Comparison of ENCODE assay signal across 8 mouse cellular contexts in the genomic region with DNA sequence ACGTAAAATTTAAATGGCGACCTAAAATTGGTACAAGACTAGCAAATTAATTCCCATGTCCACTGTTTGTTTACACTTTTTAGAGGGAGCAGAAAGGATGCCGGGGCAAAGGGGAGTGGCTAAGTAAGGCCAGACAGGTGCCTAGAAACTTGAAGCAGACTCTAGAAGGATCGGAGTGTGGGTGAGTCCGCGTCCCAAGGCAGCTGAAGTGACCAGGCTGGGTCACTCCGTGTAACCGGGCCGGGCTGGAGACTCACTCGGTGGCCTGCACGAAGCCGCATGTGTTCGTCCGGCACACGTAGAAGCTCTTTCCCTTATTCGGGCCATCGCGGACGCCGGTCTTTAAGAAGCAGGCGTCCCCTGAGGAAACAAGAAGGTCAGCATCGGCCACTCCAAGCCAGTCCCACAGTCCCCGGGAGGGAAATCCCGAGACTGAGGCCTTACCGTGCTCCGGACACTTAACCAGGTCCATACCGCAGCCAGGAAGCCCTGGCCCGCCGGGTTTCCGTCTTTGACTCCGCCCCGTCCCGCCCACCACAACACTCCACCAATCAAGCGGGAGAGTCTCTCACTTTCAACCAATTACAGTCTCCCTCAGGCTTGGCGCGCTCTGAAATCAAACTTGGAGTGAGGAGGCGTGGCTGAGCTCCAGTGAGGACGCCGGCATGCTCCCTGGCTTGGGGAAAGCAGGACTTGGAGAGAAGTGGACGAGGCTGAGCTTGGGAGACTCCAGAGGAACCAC. TPM values are rescaled to one million over a fixed set of nuclear protein-coding genes. Genes with fewer than 3 reads are reported as not detected.
DNase-seq lines count a peak whose midpoint lies in the region; ATAC-seq lines count a peak whose summit lies in the region.

A gene (minus strand): TSS at position 488 of the 742 bp plus-strand sequence.

- intact Hi-C loops in left cerebral cortex, postnatal 14 days (cut with DNase I) = no loop called here

- H3K4me3 ChIP-seq in intestine, embryonic 14.5 days (ENCODE audit: low read depth, low read length) = peak within 1 kb of the TSS; percentile 79

- peak; percentile 98 for ATAC-seq in intestine, embryonic 14.5 days (replicated peaks; ENCODE audit: low FRiP score, low TSS enrichment, low read depth)

- peaks cover 10% of the 10 kb centered on the region; the same call in 1 of the 2 replicates for H3K4me1 ChIP-seq in intestine, embryonic 14.5 days (replicated peaks; ENCODE audit: control insufficient read depth, insufficient read depth, low read length)

- H3K9ac ChIP-seq in intestine, embryonic 14.5 days (ENCODE audit: low read length) = peak within 1 kb of the TSS; percentile 64

- H3K36me3 ChIP-seq in intestine, embryonic 14.5 days (ENCODE audit: control insufficient read depth, insufficient read depth, low read length) = 0 out of 2 replicates have a peak, but pooled peaks cover 12% of the 10 kb centered on the region

- DNase-seq in adrenal gland, adult 18-20 months (ENCODE audit: low spot score in 2 of 2) = peak; percentile 91 to 92
- peak; percentile 96 for DNase-seq in embryo, embryonic 11 days
- peak; percentile 92 for DNase-seq in gastrocnemius, postnatal 25 days
- DNase-seq in intestine, embryonic 14.5 days (ENCODE audit: low spot score) = peak; percentile 97
- DNase-seq in left cerebral cortex, postnatal 14 days (ENCODE audit: low spot score in 2 of 2) = peak; percentile 89
- DNase-seq in mesoderm, embryonic 11.5 days (ENCODE audit: low read depth, low spot score) = peak; percentile 96
- DNase-seq in right cerebral cortex, postnatal 36 days (ENCODE audit: low spot score in 2 of 2) = peak; percentile 78 to 84
- DNase-seq in yolk sac, embryonic 10.5 days (ENCODE audit: low spot score) = peak; percentile 95

- H3K27ac ChIP-seq in intestine, embryonic 14.5 days (ENCODE audit: low read depth) = no peak within 1 kb of the TSS

- H3K4me2 ChIP-seq in intestine, embryonic 14.5 days (ENCODE audit: low read length) = peak within 1 kb of the TSS; percentile 85

- no peaks in the 10 kb centered on the region for H3K9me3 ChIP-seq in intestine, embryonic 14.5 days (ENCODE audit: control insufficient read depth, low read length)

- no peaks in the 10 kb centered on the region for H3K27me3 ChIP-seq in intestine, embryonic 14.5 days (replicated peaks; ENCODE audit: control insufficient read depth, insufficient read depth, low read length)

- WGBS in intestine, embryonic 14.5 days = under 1% methylated on average over 40 of the region's 40 CpGs

RNA-seq across cellular contexts. Expression of the gene that starts here (rescaled TPM):
- 1 to 10 TPM; 6.0 to 7.7 TPM for total RNA-seq in adrenal gland, adult 18-20 months (2021)
- total RNA-seq in gastrocnemius, postnatal 25 days (2021) = 1 to 10 TPM; 3.8 to 4.8 TPM
- 16.2 and 21.5 TPM in 2 replicates for polyA plus RNA-seq in intestine, embryonic 14.5 days (2014; fragmentation: Nextera tagmentation; extraction: Ambion mirVana)
- 1 to 10 TPM; 1.4 to 1.7 TPM for total RNA-seq in left cerebral cortex, postnatal 14 days (2021)
